Mouse (Mus musculus) fibroblast of lung, adult 2 months (primary cell): ENCODE measurements around the gene Col4a3.

Experiments
- DNase-seq: peaks from one replicate; pipeline ENCODE4 v3.0.0-alpha.2; 2011; ENCODE audit warnings: low read depth

The Col4a3 gene

GRCm38 (mm10) chr1:82686328-82686727 lies 99.6 kb downstream of the Col4a3 start:
- no peak for DNase-seq

GRCm38 (mm10) chr1:82686866-82687265 lies 100.1 kb downstream of the Col4a3 start:
- DNase-seq: no peak

GRCm38 (mm10) chr1:82687931-82688330 lies 101.2 kb downstream of the Col4a3 start:
- no peak for DNase-seq

- no peak for DNase-seq
Measured at GRCm38 (mm10) chr1:82695915-82696314, 109.2 kb downstream of the Col4a3 start.

GRCm38 (mm10) chr1:82717816-82718512 lies 131.2 kb downstream of the Col4a3 start:
- no peak for DNase-seq

GRCm38 (mm10) chr1:82724339-82725025 lies 137.8 kb downstream of the Col4a3 start, which contains the start of gene Mff:
TSS of gene Mff (plus strand) at chr1:82724890.
- DNase-seq: peak; percentile 83

- DNase-seq: no peak
Measured at GRCm38 (mm10) chr1:82725026-82725874, 138.5 kb downstream of the Col4a3 start.

GRCm38 (mm10) chr1:82725875-82726185 lies 139.1 kb downstream of the Col4a3 start:
- no peak for DNase-seq

GRCm38 (mm10) chr1:82726482-82726881 lies 139.8 kb downstream of the Col4a3 start:
- no peak for DNase-seq

GRCm38 (mm10) chr1:82733357-82733756 lies 146.6 kb downstream of the Col4a3 start:
- no peak for DNase-seq

GRCm38 (mm10) chr1:82738066-82738465 lies 151.3 kb downstream of the Col4a3 start:
- no peak for DNase-seq

- DNase-seq: no peak
Measured at GRCm38 (mm10) chr1:82741539-82741938, 154.8 kb downstream of the Col4a3 start.

GRCm38 (mm10) chr1:82743962-82744361 lies 157.2 kb downstream of the Col4a3 start:
- DNase-seq: no peak

GRCm38 (mm10) chr1:82746408-82746807 lies 159.7 kb downstream of the Col4a3 start:
- no peak for DNase-seq

- no peak for DNase-seq
Measured at GRCm38 (mm10) chr1:82747714-82748452, 161.2 kb downstream of the Col4a3 start.

- no peak for DNase-seq
Measured at GRCm38 (mm10) chr1:82759520-82759919, 172.8 kb downstream of the Col4a3 start.

- no peak for DNase-seq
Measured at GRCm38 (mm10) chr1:82761454-82762169, 174.9 kb downstream of the Col4a3 start.

GRCm38 (mm10) chr1:82762274-82762673 lies 175.6 kb downstream of the Col4a3 start:
- no peak for DNase-seq

GRCm38 (mm10) chr1:82766227-82766626 lies 179.5 kb downstream of the Col4a3 start:
- DNase-seq: no peak

GRCm38 (mm10) chr1:82766641-82767040 lies 179.9 kb downstream of the Col4a3 start:
- DNase-seq: no peak

GRCm38 (mm10) chr1:82768269-82768668 lies 181.5 kb downstream of the Col4a3 start, which contains the start of gene Tm4sf20:
TSS of gene Tm4sf20 (minus strand) at chr1:82768461.
- no peak for DNase-seq
